Mouse (Mus musculus) kidney, adult 9 months (tissue): ENCODE measurements at regions not wholly inside any gene's neighbourhood (a gene's known extent, or its start where the extent isn't known, plus 50 kb on each side); places are given as distances from the start of the nearest gene placed in this dataset.

Experiments used
- DNase-seq: peaks from one replicate; pipeline ENCODE4 v3.0.0; 2022

- DNase-seq = peak; percentile 18
Observed at GRCm38 (mm10) chr16:77166722-77167121, 153.2 kb downstream of the Usp25 start.

GRCm38 (mm10) chr16:77173026-77173692, 159.7 kb downstream of the Usp25 start:
- DNase-seq = peak; percentile 68

DNA sequence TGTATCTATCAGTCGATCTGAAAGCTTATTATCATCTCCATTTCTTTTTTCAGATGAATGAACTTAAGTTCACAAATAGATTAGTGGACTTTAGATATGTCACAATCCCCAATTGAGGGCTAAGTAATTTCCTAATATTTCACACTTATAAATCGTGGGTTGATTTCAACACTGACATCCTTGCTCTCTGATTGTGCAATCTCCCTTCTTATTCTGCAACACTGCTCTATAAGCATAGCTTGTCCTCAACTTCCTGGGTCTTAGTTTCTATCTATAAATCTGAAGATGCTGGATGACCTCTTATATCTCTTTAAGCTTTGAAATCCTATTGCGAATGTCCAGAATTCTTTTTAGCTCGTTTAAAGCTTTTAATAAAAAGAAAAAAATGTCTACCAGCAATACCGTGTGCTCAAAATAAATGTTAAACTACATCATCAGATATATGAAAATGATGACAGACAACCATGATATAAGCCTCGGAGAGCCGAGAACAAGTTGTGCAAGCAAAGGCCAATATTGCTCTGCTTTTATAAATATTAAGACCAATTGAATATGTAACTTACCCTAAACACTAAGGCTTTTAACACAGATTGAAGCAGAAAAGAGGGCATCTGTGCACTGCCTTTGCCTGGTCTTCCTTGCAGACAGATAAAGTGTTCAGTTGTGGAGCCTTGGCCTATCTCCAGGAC, 161.4 kb downstream of the Usp25 start:
- DNase-seq = no peak

DNA sequence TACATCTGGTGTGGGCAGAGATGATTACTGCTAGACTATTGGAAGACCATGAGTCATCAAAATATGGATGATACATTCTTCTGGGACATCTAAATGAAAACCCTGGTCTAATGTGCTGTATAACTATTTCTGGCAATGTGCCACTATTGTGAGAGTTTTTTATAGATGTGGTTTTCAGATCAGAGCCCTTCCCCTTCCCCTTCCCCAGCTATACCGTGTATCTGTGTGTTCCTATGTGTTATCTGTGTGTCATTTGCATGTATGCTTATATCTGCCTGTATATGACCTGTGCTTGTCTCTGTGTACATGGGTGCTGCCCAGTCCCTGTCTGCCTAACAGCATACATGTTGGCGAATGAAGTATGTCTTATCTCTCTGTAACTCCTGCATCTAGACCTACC, 167.5 kb downstream of the Usp25 start:
- no peak for DNase-seq
